Mouse (Mus musculus) limb, embryonic 11.5 days (tissue): Measurements from ENCODE around the gene Gab2. TPM values are rescaled to one million over a fixed set of nuclear protein-coding genes. Genes with fewer than 3 reads are reported as not detected.
"Not testable (repeated sequence)": the region's sequence is repeated elsewhere in the genome, so short reads cannot be mapped to it uniquely, and the experiment has no call there.

Source experiments
- ATAC-seq: fragments of 200-750 bp; cut with Nextera tagmentation; 2 replicates; pipeline ENCODE4 v1.8.0; 2017; ENCODE audit warnings: low read depth; ENCODE audit not compliant: insufficient number of reproducible peaks, low FRiP score, low TSS enrichment
- DNase-seq: peaks from one replicate; pipeline ENCODE4 v3.0.0-alpha.2; 2015; ENCODE audit warnings: low spot score
- H3K27ac ChIP-seq: fragments of 300-500 bp; sonication (generic); replicated peaks from 2 replicates; pipeline ENCODE4 v1.5.1; 2014; ENCODE audit warnings: low read depth, mild to moderate bottlenecking, low read length
- H3K27me3 ChIP-seq: fragments of 300-500 bp; sonication (generic); 2 replicates; pipeline ENCODE4 v1.6.1; 2014; ENCODE audit warnings: mild to moderate bottlenecking, low read length, mixed read lengths; ENCODE audit not compliant: control insufficient read depth, insufficient read depth
- H3K36me3 ChIP-seq: fragments of 300-500 bp; sonication (generic); 2 replicates; pipeline ENCODE4 v1.6.1; 2014; ENCODE audit warnings: mild to moderate bottlenecking, low read length, moderate library complexity, mixed read lengths; ENCODE audit not compliant: control insufficient read depth, insufficient read depth
- H3K4me1 ChIP-seq: fragments of 300-500 bp; sonication (generic); 2 replicates; pipeline ENCODE4 v1.6.1; 2014; ENCODE audit warnings: low read length, mixed read lengths; ENCODE audit not compliant: control insufficient read depth, insufficient read depth
- H3K4me2 ChIP-seq: fragments of 300-500 bp; sonication (generic); 2 replicates; pipeline ENCODE4 v1.6.1; 2014; ENCODE audit warnings: low read depth, mild to moderate bottlenecking, moderate library complexity; ENCODE audit not compliant: severe bottlenecking
- H3K4me3 ChIP-seq: fragments of 300-500 bp; sonication (generic); 2 replicates; pipeline ENCODE4 v1.5.1; 2014; ENCODE audit warnings: low read depth, low read length
- H3K9ac ChIP-seq: fragments of 300-500 bp; sonication (generic); 2 replicates; pipeline ENCODE4 v1.6.1; 2014; ENCODE audit warnings: mild to moderate bottlenecking, low read length
- H3K9me3 ChIP-seq: fragments of 300-500 bp; sonication (generic); 2 replicates; pipeline ENCODE4 v1.6.1; 2016; ENCODE audit warnings: low read length; ENCODE audit not compliant: control insufficient read depth
- WGBS: fragments of 180-500 bp; shearing (Covaris S2); extraction: QIAGEN DNeasy Blood & Tissue Kit; methylation state at CpG from one replicate; pipeline ENCODE4 v1.1.7; 2014; 5-methylcytosine and 5-hydroxymethylcytosine counted together
- polyA plus RNA-seq: library from polyadenylated mRNA; unstranded; fragments of >200 nt; fragmentation: Nextera tagmentation; extraction: Ambion mirVana; gene quantifications from 2 replicates; pipeline ENCODE4 v1.2.1, GENCODE M21; 2014

The Gab2 gene
- polyA plus RNA-seq, 1 experiment from 2014 or later: 3.3 TPM

DNA sequence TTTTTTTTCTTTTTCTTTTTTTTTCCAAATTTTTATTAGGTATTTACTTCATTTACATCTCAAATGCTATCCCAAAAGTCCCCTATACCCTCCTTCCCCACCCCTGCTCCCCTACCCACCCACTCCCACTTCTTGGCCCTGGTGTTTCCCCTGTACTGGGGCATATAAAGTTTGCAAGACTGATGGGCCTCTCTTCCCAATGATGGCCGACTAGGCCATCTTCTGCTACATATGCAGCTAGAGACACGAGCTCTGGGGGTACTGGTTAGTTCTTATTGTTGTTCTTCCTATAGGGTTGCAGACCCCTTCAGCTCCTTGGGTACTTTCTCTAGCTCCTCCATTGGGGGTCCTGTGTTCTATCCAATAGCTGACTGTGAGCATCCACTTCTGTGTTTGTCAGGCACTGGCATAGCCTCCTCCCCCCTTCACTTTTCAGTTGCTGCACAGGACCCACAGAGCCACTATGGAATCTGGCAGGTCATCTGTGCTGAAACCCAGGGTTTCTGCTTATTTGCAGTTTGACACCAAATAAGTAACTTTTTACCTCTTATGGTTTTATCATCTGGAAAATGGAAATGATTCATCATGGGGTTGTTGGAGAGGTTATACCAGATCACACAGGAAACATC, 164.7 kb downstream of the Gab2 start:
- H3K4me3 ChIP-seq, DNase-seq, H3K4me2 ChIP-seq, H3K4me1 ChIP-seq, H3K27ac ChIP-seq, H3K36me3 ChIP-seq, H3K27me3 ChIP-seq, ATAC-seq, H3K9me3 ChIP-seq, H3K9ac ChIP-seq: not testable (repeated sequence)
- 84% methylated on average over 2 of the region's 2 CpGs for WGBS

- H3K9ac ChIP-seq: no peak overlapping the region
- no peak overlapping the region for H3K27ac ChIP-seq
- H3K36me3 ChIP-seq: no peaks in the 10 kb centered on the region
- 68% methylated on average over 1 of the region's 1 CpGs for WGBS
- no peaks in the 10 kb centered on the region for H3K27me3 ChIP-seq
- H3K4me1 ChIP-seq: no peaks in the 10 kb centered on the region
- H3K4me2 ChIP-seq: no peak overlapping the region
- ATAC-seq: no peak
- no peaks in the 10 kb centered on the region for H3K9me3 ChIP-seq
- DNase-seq: no peak
- H3K4me3 ChIP-seq: no peak overlapping the region
Observed at GRCm38 (mm10) chr7:97247661-97248060, 166.3 kb downstream of the Gab2 start.

DNA sequence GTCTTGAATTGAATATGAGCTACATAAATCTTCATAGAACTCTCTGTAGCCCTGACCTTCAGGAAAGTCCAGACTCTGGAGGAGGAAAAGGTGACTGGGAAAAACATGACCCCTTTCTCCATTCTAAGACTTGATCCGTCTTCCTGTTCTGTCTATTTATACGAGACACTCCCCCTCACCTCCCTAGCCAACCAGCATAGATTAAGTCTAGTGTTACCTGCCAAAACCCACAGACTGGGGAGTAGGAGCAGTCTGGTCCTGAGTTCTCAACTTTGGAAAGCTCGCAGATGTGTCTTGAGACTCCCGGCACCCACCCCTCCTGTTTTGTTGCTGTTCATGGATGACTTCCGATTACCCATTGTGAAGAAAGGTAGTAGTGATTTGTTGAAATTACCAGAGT, 166.8 kb downstream of the Gab2 start:
- H3K9me3 ChIP-seq: no peaks in the 10 kb centered on the region

DNA sequence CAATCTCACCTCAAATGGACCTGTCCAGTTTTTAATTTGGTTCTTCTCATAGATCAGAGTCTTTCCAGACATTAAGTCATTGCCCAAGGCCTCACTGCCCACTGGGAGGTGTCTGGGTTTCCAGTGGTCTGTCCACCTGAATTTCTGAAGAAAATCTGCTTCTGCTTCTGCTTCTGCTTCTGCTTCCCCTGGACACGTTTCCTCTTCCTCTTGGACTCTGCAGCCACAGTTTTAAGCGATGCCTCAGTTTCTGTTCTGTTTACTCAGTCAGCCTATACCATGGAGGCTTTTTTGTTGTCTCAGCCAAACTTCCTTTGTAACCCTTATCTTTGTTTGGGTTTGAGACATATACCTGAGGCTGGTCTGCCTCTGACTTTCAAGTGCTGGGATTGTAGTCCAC, 170.3 kb downstream of the Gab2 start:
- no peak overlapping the region for H3K27ac ChIP-seq
- no peak overlapping the region for H3K9ac ChIP-seq
- DNase-seq (no peak), ATAC-seq (no peak)
- H3K36me3 ChIP-seq: no peaks in the 10 kb centered on the region
- H3K4me3 ChIP-seq: no peak overlapping the region
- H3K4me2 ChIP-seq: no peak overlapping the region
- no peaks in the 10 kb centered on the region for H3K4me1 ChIP-seq
- no peaks in the 10 kb centered on the region for H3K27me3 ChIP-seq
- WGBS: 61% methylated on average over 2 of the region's 2 CpGs
- H3K9me3 ChIP-seq: no peaks in the 10 kb centered on the region

More for the DNA sequence above, 166.8 kb downstream of the Gab2 start:
- Histone ChIP-seq H3K4me3 (no peak overlapping the region), H3K27me3 (no peaks in the 10 kb centered on the region), H3K4me2 (no peak overlapping the region), H3K9ac (no peak overlapping the region), H3K36me3 (no peaks in the 10 kb centered on the region), H3K27ac (no peak overlapping the region), H3K4me1 (no peaks in the 10 kb centered on the region)
- 83% methylated on average over 5 of the region's 5 CpGs for WGBS
- DNase-seq (no peak), ATAC-seq (no peak)

DNA sequence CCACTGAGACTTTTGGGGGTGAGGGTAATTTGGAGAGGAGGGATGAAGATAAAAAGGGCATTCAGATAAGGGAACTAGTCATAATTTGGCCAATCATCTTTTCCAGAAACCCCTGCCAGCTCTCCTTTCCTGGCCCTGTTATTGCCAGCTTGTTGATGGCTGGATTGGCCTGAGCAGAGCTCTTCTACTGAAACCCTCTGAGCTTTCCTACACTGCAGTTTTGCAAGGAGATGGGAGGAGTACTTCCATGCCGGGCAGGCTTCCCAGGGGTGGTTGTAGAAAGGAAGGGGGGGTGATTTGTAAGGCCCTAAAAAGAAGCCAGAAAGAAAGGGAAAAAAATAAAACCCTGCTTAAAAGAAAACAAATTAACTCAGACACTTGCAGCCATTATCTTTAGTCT, 181.2 kb downstream of the Gab2 start:
- no peak overlapping the region for H3K9ac ChIP-seq
- no peak overlapping the region for H3K27ac ChIP-seq
- WGBS: 80% methylated on average over 1 of the region's 1 CpGs
- no peak for ATAC-seq
- H3K27me3 ChIP-seq: no peaks in the 10 kb centered on the region
- no peaks in the 10 kb centered on the region for H3K36me3 ChIP-seq
- H3K4me3 ChIP-seq: no peak overlapping the region
- no peak for DNase-seq
- H3K4me2 ChIP-seq: no peak overlapping the region
- H3K4me1 ChIP-seq: no peaks in the 10 kb centered on the region
- no peaks in the 10 kb centered on the region for H3K9me3 ChIP-seq

DNA sequence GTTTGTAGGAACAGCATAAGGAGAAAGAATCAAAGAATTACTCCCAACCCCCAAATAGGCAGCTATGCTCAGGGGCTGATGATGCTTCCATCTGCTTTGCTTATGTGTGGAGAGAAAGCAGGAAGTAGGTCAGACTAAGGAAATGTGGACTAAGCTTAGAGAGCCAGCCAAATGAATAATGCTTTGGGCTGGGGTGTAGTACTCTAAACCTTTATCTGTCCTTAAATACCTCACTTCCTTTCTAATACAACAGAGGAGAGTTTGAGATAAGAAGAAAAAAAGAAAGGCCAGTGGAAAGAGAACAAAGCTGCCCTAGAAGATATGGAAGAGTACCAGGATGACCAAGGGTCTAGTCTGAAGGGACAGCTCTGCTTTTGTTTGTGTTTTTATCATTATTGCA, 189.0 kb downstream of the Gab2 start:
- DNase-seq: no peak
- H3K4me2 ChIP-seq: no peak overlapping the region
- no peak overlapping the region for H3K27ac ChIP-seq
- H3K4me3 ChIP-seq: no peak overlapping the region
- ATAC-seq: no peak
- no peaks in the 10 kb centered on the region for H3K36me3 ChIP-seq
- H3K4me1 ChIP-seq: no peaks in the 10 kb centered on the region
- no peaks in the 10 kb centered on the region for H3K9me3 ChIP-seq
- no peaks in the 10 kb centered on the region for H3K27me3 ChIP-seq
- H3K9ac ChIP-seq: no peak overlapping the region

DNA sequence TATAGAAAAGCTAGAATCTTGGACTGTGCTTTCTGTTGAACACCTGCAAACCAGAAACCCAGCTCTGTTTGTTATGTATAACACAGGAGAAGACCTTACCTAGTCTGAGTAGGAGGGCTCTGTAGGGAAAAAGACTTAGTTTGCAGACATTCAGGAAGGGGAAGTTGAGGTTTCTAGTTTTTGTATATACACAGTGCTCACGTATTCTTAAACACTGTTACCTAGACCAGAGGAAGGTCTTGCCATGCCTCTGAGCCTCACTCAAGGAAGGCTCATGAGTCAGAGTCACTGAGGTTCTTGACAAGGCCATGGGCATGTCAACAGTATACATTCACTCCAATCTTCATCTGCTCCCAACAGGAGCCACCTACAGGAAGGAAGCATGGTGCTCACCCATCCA, 189.7 kb downstream of the Gab2 start:
- 86% methylated on average over 1 of the region's 1 CpGs for WGBS
- no peak for ATAC-seq
- H3K9me3 ChIP-seq: no peaks in the 10 kb centered on the region
- no peaks in the 10 kb centered on the region for H3K36me3 ChIP-seq
- DNase-seq: no peak
- H3K4me1 ChIP-seq: no peaks in the 10 kb centered on the region
- H3K27ac ChIP-seq: no peak overlapping the region
- H3K27me3 ChIP-seq: no peaks in the 10 kb centered on the region
- no peak overlapping the region for H3K9ac ChIP-seq
- H3K4me2 ChIP-seq: no peak overlapping the region
- H3K4me3 ChIP-seq: no peak overlapping the region

- H3K36me3 ChIP-seq: no peaks in the 10 kb centered on the region
Observed at GRCm38 (mm10) chr7:97296986-97297385, 215.6 kb downstream of the Gab2 start.

DNA sequence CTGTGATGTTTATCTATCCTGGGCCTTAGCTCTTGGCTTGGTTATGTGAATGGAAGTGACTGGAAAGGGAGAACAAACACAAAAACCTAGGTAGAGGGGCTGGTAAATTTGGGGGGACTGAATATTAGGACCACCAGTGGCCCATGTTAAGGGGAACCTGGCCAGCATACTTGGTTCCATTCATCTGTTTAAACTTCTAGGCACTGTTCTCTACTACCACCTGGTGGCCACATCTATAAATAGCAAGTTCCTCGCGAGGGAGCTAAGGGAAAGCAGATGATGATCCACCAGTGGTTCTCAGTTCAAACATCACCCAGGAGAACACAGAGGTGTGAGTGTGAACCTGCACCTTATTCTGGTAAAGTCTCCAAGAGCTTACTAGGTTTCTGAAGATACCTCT, 216.1 kb downstream of the Gab2 start:
- Histone ChIP-seq H3K9me3 (no peaks in the 10 kb centered on the region), H3K27ac (no peak overlapping the region), H3K4me1 (no peaks in the 10 kb centered on the region), H3K27me3 (no peaks in the 10 kb centered on the region), H3K4me3 (no peak overlapping the region), H3K9ac (no peak overlapping the region), H3K36me3 (no peaks in the 10 kb centered on the region), H3K4me2 (no peak overlapping the region)
- WGBS: 0% methylated on average over 2 of the region's 2 CpGs
- ATAC-seq (no peak), DNase-seq (peak; percentile 74)

More at GRCm38 (mm10) chr7:97296986-97297385, 215.6 kb downstream of the Gab2 start:
- H3K27ac ChIP-seq: no peak overlapping the region
- no peak overlapping the region for H3K4me3 ChIP-seq
- no peaks in the 10 kb centered on the region for H3K9me3 ChIP-seq
- 51% methylated on average over 2 of the region's 2 CpGs for WGBS
- no peak for DNase-seq
- no peaks in the 10 kb centered on the region for H3K27me3 ChIP-seq
- no peak overlapping the region for H3K4me2 ChIP-seq
- H3K4me1 ChIP-seq: no peaks in the 10 kb centered on the region
- no peak overlapping the region for H3K9ac ChIP-seq
- no peak for ATAC-seq
